1 mouse cellular context compared by ENCODE assay signal in genomic region chr8:70440246-70440645, GRCm38 (mm10).
TF ChIP-seq lines count a peak whose summit lies in the region.

No protein-coding gene starts in this region.

TF ChIP-seq in MEL, 35 proteins besides CTCF, POLR2A, EP300 and RAD21 (continued from another document):
- TF ChIP-seq UBTF (IDR thresholded peaks at IDR 0.05; ENCODE audit: borderline replicate concordance, insufficient read depth, low read depth, low read length) (no peak), TBP (IDR thresholded peaks at IDR 0.05; ENCODE audit: low read depth, low read length) (no peak), SIN3A (IDR thresholded peaks at IDR 0.05; ENCODE audit: low read length) (no peak), NRF1 (IDR thresholded peaks at IDR 0.05; ENCODE audit: insufficient read depth, low read depth, low read length, poor library complexity, severe bottlenecking) (no peak), ZKSCAN1 (IDR thresholded peaks at IDR 0.05; ENCODE audit: low read depth, low read length) (no peak), TAL1 (IDR thresholded peaks at IDR 0.05; ENCODE audit: low read length) (no peak)
